Mouse (Mus musculus): ENCODE measurements around the gene Scly.

The Scly gene

DNA sequence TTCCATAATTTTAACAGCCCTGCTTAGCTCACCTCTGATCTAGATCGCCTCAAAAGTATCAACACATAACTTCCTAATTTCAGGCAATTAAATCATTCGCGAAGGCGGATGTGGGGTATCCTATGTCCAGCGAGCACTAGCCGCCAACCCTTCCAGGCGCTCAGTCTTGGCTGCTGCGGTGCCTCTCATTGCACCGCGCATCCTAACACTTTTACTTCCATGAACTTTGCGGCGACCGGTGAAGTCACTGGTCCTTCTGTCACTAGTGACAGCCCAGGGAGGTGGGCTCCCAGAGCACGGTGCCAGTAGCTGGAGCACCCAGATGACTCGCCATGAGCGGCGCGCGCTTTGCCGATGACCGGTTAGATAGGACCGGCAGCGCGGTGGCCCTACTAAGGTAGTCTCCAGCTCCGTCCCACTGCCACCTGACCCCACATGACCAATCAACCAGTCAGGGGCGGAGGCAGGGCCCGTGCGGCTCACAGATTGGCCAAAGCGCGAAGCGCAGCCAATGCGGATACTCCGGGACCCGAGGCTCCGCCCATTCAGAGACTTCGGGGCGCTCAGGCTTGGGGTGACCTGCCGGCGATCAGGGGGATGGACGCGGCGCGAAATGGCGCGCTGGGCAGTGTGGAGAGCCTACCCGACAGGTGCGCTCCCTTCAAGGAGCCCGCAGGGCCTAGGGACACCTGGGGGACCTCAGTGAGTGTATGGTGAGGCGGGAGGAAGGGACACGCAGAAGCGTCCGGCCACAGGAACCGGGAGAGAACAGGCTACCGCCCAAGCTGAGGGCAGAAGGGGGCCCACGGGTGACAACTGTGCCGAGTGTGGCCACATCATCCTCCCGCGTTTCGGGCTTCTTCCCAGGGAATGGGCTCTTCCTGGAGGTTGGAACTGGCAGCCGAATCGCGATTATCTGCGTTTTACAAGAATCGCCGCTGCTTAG, at the start of gene Scly:
Scly (plus strand) TSS at position 540 of the 946 bp plus-strand sequence.
- DNase-seq (ENCODE audit: low read depth), result peak; percentile 96

DNA sequence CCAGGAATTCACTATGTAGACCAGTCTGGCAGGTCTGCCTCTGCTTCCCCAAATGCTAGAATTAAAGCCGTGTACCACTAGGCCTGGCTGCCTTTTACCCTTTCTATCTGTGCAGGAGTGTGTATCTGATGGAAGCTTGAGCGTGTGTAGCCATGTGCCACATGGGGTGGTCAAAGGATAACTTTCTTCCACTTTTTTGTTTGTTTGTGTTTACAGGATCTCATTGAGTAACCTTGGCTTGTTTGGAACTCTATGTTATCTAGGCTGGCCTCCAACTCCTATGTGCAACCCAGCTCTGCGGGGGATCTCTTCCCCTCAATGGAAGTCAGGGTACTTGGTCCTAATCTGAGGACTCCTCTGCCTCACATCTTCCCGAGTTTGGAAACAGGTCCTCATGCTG, 49.2 kb upstream of the Scly start:
- no peak for DNase-seq (ENCODE audit: low read depth)

DNA sequence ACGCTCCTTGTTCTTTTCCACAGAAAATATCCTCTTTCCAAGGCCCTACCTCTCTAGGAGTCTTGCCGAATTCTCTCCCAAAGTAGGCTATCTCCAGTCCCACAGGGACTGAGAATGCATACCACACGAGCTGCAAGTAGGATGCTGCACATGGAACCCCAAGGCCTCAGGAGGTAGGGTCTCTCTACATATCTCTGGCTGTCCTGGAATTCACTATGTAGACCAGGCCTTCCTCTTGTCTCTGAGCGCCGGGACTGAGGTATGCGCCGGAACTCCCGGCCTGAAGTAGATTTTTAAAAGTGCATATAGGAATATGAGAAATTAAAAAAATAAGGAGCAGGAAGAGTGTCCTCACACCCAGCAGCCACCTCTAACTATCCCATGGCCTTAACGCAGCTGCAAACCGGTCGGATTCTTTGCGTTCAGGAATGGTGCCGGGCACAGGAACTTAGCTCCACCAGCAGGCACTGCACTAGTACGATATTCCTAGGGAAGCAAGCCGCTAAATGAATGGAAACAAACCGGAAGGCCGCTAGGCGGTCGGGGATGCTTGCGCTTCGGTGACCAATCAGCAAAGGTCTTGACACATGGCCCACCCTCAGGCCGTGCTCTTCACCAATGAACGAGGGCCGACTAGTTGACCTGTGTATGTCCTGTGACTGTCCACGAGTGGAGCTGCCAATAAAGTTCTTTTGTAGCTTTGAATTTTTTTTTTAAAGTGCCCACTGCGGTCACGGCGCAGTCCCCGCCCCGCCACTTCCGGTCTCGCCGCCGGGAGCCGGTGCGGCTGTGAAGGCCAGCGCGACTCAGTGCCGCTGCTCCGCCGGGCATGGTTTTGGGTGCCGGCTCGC, 48.3 kb upstream of the Scly start, which contains the start of gene Ube2f:
Ube2f (plus strand) TSS at position 741 of the 851 bp plus-strand sequence.
- peak; percentile 90 for DNase-seq (ENCODE audit: low read depth)

DNA sequence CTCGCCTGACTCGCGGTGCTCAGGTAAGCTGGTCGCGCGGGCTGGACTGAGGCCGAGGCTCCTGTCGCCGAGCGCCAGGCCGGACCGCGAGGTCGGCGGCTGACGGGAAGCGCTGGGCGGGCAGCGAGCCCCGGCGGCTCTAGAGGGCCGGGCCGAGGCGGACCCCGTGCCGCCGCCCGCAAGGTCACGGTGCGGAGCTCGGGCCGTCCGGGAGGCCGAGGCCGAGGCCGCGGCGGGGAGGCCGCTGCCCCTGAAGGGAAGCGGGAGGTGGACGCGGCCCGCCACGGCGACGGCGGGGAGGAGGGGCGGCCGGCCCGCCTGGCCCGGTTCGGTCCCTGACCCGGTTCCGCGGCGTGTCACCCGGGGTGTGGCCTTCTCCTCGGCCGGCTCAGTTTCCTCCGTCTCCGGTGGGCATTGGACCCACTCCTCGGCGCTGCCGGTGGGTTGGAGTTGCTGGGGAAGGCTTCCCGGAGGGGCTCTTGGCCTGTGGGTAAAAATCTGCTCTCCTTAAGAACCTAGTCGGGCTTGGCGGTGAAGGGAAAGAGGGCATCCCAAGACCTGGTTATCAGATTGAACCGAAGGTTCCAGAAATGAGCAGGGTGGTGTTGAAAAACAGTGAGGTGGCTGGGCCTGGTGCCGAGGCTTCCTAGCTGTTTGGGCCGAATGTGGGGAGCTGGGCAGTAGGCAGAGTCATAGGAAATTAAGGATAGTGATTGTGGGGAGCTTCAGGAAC, 47.6 kb upstream of the Scly start:
- DNase-seq (ENCODE audit: low read depth), result no peak

DNA sequence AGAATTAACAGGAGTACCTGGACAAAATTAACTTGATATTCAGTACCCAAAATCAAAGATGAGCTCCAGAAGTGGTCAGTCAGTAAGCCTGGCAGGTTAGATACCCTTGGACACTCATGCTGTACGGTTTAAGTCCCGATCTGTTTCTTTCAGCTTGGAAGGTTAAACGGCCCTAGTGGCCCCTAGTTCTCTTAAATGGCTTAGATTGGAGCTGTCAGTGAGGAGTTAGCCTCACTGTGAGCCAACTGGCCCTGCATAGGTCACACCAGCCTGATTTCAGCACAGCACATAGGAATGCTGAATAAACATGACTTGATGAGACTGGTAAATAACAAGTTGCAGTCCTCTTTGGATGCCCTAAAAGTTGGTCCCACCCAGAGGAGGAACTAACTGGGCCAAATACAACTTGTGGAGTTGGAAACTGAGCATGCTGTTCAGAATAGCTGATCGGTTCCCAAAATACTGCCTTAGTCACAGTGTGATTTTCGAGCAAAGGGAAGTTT, 46.9 kb upstream of the Scly start:
- no peak for DNase-seq (ENCODE audit: low read depth)

DNA sequence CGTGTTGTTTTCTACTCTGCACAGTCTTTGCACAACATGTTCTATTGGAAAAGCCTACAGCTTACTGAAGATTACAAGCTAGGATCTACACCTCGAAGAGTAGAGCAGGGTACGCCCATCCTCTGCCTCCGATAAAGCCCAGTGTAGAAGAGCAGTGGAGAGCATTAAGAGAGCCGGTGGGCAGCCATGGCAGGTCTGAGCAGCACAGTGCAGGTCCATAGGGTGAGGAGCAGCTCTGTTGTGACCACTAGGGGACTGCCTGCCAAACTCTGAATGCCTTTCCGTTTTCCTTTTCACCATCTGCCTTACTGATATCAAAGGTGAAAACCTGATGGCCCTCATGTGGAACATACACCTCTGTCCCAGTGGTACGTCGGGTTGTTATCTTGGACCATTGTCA, 46.2 kb upstream of the Scly start:
- DNase-seq (ENCODE audit: low read depth), result peak; percentile 47

DNA sequence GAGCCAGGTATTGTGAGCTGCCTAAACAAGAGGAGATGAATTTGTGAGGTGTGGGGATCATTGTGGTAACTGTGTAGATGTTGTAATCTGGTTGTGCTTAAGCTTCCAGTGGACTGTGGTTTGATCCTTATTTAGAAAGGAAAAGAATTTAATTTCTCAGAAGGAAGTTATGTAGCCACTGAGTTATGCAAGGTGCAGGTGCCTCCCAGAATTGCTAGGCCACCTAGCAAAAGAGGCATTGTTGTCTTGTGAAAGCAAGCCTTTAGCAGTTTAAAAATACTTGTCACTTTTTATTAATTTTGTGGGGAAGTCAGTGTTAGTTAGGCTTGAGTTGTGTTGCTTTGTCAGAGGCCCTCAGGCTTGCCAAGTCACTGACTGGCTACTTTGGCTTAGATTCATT, 40.2 kb upstream of the Scly start:
- no peak for DNase-seq (ENCODE audit: low read depth)

DNA sequence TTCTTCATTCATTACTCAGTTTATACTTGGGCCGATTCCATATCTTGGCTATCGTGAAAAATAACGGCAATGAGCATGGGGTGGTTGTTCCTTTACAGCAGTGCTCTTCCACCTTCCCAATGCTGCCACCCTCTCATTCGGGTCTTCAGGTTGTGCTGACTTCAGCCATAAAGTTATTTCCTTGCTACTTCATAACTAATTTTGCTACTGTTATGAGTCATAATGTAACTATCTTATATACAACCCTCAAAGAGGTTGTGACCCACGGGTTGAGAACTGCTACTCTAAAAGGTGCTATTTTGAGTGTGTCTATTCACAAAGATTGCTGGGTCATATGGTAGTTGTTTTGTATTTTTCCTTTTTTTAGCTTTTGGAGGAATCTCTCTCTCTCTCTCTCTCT, 38.3 kb upstream of the Scly start:
- no peak for DNase-seq (ENCODE audit: low read depth)

DNA sequence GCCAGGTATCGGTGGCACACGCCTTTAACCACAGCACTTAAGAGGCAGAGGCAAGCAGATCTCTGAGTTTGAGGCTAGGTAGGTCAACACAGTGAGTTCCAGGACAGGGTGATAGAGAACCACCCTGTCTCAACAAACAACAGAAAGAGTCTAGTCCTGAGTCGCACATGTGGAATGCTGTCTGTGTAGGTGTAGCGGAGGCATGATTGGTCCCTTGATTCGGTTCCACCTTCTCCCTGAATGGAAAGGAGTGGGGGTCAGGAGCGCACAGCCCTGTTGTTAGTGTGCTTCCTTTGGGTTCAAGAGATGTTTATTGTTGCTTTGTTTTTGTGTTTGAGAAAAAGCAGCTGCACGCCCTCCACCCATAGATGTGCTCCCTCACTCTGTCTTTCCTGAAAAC, 35.6 kb upstream of the Scly start:
- DNase-seq (ENCODE audit: low read depth), result no peak

DNA sequence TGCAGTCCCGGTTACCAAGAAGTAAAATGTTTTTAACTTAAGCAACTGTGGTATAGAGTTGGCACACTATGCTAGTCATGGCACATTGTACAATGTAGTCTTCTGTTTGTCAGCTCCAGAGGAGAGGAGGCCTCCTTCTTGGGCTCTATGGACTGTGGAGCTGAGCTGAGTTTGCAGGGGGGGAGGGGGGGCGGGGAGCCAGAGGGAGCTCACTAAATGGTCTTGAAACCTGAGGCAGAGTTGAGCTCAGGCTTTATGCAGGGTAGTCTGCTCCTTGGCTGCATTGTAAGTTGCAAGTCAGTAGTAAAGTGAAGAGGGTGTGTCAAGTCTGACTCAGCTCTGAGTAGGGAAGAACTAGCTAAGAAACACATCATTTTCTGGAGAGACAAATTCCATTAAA, 25.9 kb upstream of the Scly start:
- no peak for DNase-seq (ENCODE audit: low read depth)

DNA sequence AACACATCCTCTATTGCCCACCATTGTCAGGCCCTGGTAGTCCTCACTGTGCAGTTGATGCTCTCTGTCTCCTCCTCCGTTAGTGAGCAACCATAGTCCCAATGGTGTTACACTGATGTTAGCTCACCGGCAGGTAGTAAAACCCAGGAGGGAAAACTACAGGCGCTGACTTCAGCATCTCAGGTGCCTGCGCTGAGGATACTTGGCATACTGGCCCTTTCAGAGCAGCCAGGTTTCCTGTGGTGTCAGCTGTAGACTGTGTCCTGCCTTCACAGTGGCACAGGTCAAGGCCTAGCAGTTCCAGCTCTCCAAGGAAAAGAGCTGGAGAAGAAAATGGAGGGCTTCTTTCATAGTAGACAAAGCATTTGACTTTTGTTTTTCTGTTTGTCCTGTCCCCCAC, 21.6 kb upstream of the Scly start:
- no peak for DNase-seq (ENCODE audit: low read depth)

DNA sequence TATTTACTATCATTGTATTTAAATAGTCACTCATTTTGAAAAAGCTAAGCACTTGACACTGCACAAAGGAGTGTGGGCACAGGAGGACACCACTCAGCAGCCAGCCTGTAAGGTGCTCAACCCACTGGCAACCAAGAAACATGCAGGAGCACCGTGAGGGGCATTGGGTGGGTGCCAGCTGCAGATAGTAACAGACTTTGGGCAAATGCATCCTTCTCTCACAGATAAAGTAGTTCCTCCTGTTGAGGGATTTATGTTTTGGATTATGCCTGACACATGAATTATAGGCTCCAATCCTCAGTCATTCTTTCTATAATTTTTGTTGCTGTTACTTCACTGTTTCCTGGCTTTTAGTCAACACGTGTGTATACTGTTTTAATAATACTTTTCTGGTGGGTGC, 20.7 kb upstream of the Scly start:
- DNase-seq (ENCODE audit: low read depth), result no peak

DNA sequence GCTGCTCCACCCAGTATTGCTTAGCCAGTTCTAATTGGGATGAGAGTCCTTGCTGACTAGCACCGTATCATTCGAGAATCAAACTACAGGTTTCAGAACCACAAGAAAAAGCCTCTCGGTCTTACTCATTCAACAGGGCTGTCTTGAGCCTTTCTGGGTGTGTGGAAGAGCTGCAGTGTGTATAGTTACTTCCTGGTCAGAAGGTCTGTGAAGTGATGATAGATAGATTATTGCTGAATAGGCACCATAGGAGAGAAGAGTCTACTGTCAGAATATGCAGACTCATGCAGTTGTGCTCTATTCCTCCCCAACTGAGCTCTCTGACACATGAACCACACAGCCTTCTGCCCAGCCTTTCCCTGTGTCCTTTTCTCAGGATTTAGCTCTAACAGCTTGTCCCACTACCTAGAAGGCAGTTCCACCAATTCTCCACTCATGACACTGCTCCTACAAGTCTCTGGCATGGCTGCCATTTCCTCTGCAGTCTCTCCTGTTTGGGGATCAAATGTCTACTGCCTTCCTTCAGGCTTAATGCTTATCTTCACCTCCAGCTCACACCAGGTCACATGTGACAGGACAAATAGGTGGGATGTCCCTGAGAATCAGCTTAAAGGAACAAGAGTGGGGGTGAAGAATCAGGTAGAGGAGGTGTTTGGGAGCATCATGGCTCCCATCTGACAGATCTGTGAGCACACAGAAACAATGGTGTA, 19.6 kb upstream of the Scly start:
- DNase-seq (ENCODE audit: low read depth), result no peak

DNA sequence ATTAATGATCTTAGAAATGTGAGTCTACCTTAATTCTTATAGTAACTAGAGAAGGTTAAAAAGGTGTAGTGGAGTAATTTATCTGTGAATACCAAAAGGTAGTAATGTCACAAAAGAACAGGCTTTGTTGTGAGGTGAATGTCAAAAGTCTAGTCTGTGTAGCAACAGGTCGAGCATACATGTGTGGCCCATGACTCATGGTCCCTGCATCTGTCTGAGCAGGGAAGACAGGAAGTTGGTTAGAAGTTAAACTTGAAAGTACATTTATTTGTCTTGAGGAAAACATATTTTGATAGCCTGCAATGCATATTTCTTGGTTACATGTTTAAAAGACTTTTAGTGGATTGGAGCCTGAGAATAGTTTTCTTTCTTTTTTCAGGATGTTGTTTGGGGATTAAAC, 19.0 kb upstream of the Scly start:
- no peak for DNase-seq (ENCODE audit: low read depth)

DNA sequence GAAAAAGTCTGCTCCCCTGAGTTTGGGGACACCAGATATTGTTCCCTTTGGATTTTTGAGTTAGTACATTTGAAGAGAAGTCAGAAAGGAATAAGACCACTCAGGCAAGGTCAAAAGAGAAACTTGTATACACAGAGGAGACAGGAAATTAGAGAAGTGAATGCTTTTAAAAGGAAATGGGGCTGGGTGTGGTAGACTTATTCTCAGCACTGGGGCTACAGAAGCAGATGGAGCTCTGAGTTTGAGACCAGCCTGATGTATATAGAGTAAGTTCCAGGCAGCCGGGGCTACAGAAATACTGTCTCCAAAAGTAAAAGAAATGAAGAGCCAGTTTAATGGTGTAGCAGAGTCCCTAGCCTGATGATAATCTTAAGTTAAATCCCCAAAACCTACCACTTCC, 15.6 kb upstream of the Scly start:
- DNase-seq (ENCODE audit: low read depth), result no peak

DNA sequence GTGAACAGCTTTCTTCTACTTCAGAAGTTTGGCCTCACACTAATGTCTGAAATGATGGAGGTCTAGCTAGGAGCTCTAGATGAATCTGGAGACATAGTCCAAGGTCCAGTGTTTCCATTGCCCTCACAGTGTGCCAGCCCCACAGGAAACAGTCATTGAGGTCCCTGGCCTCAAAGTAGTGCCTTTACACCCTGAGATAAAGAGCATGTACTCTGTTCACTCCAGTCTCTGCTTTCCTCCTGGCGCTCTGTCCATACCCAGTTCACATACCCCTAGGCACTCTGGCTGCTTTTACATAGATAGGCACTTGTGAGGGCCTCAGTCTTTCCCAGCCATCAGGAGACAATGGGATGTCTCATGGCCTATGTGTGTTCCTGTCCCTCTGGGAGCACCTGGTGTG, 8.8 kb upstream of the Scly start:
- no peak for DNase-seq (ENCODE audit: low read depth)

DNA sequence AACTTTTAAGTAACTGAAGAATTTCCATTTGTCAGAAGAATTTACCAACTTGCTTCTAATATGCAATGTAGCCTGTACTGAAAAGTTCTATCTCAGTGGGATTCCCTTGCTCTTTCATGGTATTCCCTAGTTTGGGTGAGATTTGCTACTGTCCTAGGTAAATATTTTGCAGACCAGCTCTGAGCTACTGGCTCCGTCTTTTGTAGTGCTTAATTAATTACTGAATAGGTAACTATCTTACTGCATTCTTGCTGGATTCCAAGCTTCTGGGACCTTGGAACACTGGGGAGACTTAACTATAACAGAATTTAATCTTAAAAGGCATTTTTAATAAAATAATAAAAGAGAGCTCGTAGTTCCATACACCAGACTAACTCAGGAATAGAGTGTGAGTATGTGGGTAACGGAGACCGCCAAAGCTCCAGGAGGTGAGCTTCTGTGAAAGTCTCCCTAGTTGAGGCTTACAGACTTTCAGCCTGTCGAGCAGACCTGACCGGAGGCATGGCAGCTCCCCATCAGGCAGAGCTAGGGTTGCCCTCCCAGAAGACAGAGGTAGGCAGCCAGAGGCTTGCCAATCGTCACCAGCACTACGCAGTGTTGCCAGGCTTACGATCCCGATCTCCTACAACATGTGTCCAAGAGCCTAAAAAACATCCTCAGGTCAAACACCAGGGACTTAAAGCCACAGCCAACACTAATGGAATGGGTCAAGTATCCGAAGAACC, 5.9 kb upstream of the Scly start:
- DNase-seq (ENCODE audit: low read depth), result no peak

DNA sequence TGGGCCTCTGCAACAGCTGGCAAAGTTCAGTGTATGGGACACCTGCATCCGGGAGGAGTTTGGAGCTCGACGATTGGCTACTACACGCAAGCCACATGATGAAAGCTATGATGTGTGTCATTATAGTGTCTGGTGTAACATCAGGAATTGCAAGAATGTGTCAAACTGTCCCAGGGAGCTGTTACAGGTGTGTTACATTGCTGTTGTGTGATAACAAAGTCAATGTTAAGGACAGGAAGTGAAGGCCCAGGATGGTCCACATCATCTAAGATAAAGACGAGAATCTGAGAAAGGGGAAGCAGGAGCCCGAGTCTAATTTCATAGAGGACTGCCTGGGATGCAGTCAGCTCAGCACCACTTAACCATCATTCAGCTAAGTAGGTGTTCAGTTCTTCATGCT, 2.6 kb upstream of the Scly start:
- no peak for DNase-seq (ENCODE audit: low read depth)

DNA sequence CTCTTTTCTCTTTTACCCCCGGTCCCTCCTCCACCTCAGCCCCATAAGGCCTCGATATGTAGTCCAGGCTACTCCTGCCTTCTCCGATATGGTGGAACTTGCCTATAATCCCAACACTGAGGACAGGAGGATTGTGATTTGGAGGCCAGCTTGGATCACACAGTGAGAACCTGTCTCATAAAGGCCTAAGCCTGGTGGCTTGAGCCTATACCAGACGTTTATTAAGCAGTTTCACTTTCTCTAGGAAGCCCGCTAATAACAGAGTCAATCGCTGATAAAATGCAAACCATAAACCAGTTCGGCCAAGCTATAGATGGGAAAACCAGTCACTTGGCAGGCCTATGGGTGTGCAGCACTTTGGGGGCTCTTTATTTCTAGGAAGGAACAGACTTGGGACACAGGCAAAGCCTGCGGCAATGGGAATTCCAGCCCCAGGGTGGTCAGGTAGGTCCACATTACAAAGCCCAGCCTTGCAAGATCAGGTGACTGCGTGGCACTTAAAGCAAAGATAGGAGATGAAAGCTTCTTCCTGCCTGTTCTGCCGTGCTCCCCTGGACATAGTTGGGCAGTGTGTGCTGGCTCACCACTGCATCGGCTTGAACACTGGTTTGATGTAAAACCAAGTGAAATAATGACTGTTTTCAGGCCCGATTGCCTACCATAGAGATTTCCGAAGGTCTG, 1.0 kb downstream of the Scly start:
- DNase-seq (ENCODE audit: low read depth), result no peak

DNA sequence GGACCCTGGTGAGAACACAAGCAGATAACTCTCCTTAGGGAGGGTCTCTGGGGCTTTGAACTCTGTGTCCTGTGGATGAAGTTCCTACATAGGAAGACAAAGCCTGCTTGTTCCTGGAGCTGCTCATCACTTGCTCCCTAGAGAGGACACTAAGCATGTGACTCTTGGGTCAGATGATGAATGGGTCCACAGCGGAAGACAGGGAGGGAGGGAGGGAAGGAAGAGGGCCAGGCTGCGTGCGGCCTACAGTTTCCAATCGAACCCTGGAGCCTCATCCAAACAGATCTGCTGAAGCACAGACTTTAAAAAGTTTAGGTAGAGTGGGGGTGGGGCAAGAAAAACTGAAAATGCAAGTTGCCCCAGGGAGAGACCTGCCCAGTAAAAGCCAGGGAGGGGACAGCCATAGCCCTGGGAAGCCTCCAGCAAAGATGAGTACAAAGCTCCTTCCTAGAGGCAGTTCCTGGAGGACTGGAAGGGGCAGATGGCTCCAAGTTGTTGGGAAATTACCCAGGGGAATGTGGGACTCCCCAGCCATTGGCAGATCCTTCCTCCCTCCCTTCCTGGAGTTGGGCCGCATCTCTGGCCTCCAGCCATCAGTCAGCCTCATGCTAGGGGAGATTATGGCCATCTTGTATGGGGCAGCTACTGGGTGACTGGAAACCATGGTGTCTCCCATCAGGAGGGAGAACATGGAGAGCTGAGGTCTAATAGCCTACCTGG, 1.7 kb downstream of the Scly start:
- no peak for DNase-seq (ENCODE audit: low read depth)

Data from c-Kit-positive CD71-positive TER-119-negative erythroid progenitor cells, embryonic 14.5 days (primary cell).